Mouse (Mus musculus) lung, postnatal 25 days (tissue): ENCODE results near the gene Adgrf3.

Experiments
- DNase-seq: peaks from one replicate; pipeline ENCODE4 v3.0.0; 2022; ENCODE audit warnings: low spot score

The Adgrf3 gene

GRCm38 (mm10) chr5:30152007-30152406 lies 53.5 kb downstream of the Adgrf3 start:
- DNase-seq: no peak

- no peak for DNase-seq
Measured at GRCm38 (mm10) chr5:30148133-30148920, 57.2 kb downstream of the Adgrf3 start.

- no peak for DNase-seq
Measured at GRCm38 (mm10) chr5:30146526-30146925, 59.0 kb downstream of the Adgrf3 start.
